Mouse (Mus musculus): ENCODE measurements around the gene Ndufaf1. TPM values are rescaled to one million over a fixed set of nuclear protein-coding genes. Genes with fewer than 3 reads are reported as not detected.

The Ndufaf1 gene
- total and polyA plus RNA-seq, 3 experiments: 16.1 to 63.6 (median 58.6) TPM

DNA sequence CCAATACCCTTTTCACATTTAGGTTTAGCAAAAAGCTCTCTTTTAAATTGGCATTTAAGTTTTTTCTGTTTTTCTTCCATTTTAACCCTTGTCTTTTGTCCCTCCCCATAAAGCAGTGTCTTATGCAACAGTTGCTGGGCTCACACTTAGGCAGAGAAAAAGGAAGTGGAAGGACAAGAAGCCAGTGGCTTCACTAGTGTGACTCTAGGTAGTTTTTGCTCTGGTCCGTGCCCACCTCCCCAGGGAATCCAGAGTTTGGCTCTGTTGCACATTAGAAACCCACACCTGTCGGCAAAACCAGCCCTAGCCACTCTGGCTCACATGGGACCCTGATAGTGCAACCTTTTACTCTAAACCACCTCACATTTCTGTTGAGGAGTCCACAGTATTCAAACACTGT is 35.8 kb upstream of the Ndufaf1 start:
- no peak for DNase-seq
- H3K27ac ChIP-seq: no peak overlapping the region
- WGBS: 75% methylated on average over 2 of the region's 2 CpGs
- intact Hi-C loops (cut with DNase I): no loop called here
- H3K36me3 ChIP-seq (ENCODE audit: control insufficient read depth, insufficient read depth, low read length): no peaks in the 10 kb centered on the region; the same call in 1 of the 2 replicates
- no peak for TF ChIP-seq EP300 (IDR thresholded peaks at IDR 0.05; ENCODE audit: insufficient read depth, low read depth, low read length)
- no peak for TF ChIP-seq CTCF (IDR thresholded peaks at IDR 0.05)
- no peak for TF ChIP-seq POLR2A (IDR thresholded peaks at IDR 0.05; ENCODE audit: insufficient read depth, low read depth, low read length)
- no peaks in the 10 kb centered on the region for H3K27me3 ChIP-seq (ENCODE audit: control insufficient read depth, insufficient read depth, low read length)
- no peaks in the 10 kb centered on the region; the same call in 1 of the 2 replicates for H3K79me2 ChIP-seq (replicated peaks; ENCODE audit: control insufficient read depth, insufficient read depth, low read length)
- H3K9ac ChIP-seq (ENCODE audit: low read depth, low read length): no peak overlapping the region
- H3K4me3 ChIP-seq: no peak overlapping the region
- no peaks in the 10 kb centered on the region; the same call in 1 of the 2 replicates for H3K4me1 ChIP-seq (ENCODE audit: control insufficient read depth, insufficient read depth, low read length)

DNA sequence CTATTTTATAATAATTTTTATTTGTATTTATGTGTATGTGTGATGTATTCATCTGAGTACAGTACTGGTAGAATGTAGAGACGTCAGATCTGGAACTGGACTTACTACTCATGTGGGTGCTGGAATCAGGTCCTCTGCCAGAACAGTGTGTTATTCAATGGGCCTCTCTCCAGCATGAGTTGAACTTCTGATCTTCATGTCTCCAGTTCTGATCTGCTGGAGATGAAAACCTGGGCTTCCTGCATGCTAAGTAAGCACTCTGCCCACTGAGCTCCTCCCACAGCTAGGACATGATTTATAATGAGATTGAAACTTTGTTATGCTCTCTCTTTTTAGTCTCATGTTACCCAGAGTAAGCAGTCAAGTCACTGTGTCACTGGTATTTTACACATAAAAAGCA is 33.5 kb upstream of the Ndufaf1 start:
- 37% methylated on average over 1 of the region's 1 CpGs for WGBS
- no peak overlapping the region for H3K4me3 ChIP-seq
- TF ChIP-seq EP300 (IDR thresholded peaks at IDR 0.05; ENCODE audit: insufficient read depth, low read depth, low read length) (no peak), CTCF (IDR thresholded peaks at IDR 0.05) (no peak), POLR2A (IDR thresholded peaks at IDR 0.05; ENCODE audit: insufficient read depth, low read depth, low read length) (no peak)
- no peaks in the 10 kb centered on the region for H3K27me3 ChIP-seq (ENCODE audit: control insufficient read depth, insufficient read depth, low read length)
- intact Hi-C loops (cut with DNase I): no loop called here
- peaks cover 2% of the 10 kb centered on the region; the same call in 1 of the 2 replicates for H3K36me3 ChIP-seq (ENCODE audit: control insufficient read depth, insufficient read depth, low read length)
- no peak overlapping the region for H3K27ac ChIP-seq
- no peak overlapping the region for H3K9ac ChIP-seq (ENCODE audit: low read depth, low read length)
- H3K79me2 ChIP-seq (replicated peaks; ENCODE audit: control insufficient read depth, insufficient read depth, low read length): no peaks in the 10 kb centered on the region; the same call in 1 of the 2 replicates
- peaks cover 1% of the 10 kb centered on the region for H3K4me1 ChIP-seq (ENCODE audit: control insufficient read depth, insufficient read depth, low read length)
- DNase-seq: no peak

GRCm38 (mm10) chr2:119694826-119695225 is 32.2 kb upstream of the Ndufaf1 start:
- Histone ChIP-seq H3K27ac (no peak overlapping the region), H3K79me2 (replicated peaks; ENCODE audit: control insufficient read depth, insufficient read depth, low read length) (no peaks in the 10 kb centered on the region; the same call in 1 of the 2 replicates), H3K36me3 (ENCODE audit: control insufficient read depth, insufficient read depth, low read length) (peaks cover 7% of the 10 kb centered on the region), H3K4me1 (ENCODE audit: control insufficient read depth, insufficient read depth, low read length) (peaks cover 2% of the 10 kb centered on the region), H3K27me3 (ENCODE audit: control insufficient read depth, insufficient read depth, low read length) (no peaks in the 10 kb centered on the region), H3K4me3 (no peak overlapping the region), H3K9ac (ENCODE audit: low read depth, low read length) (no peak overlapping the region)
- 85% methylated on average over 2 of the region's 2 CpGs for WGBS
- intact Hi-C loops (cut with DNase I): no loop called here
- no peak for DNase-seq
- TF ChIP-seq EP300 (IDR thresholded peaks at IDR 0.05; ENCODE audit: insufficient read depth, low read depth, low read length): no peak

- Histone ChIP-seq H3K27ac (no peak overlapping the region), H3K4me1 (ENCODE audit: control insufficient read depth, insufficient read depth, low read length) (peaks cover 2% of the 10 kb centered on the region), H3K4me3 (no peak overlapping the region), H3K36me3 (ENCODE audit: control insufficient read depth, insufficient read depth, low read length) (peaks cover 7% of the 10 kb centered on the region), H3K79me2 (replicated peaks; ENCODE audit: control insufficient read depth, insufficient read depth, low read length) (no peaks in the 10 kb centered on the region; the same call in 1 of the 2 replicates), H3K27me3 (ENCODE audit: control insufficient read depth, insufficient read depth, low read length) (no peaks in the 10 kb centered on the region), H3K9ac (ENCODE audit: low read depth, low read length) (no peak overlapping the region)
- 90% methylated on average over 9 of the region's 9 CpGs for WGBS
- intact Hi-C loops (cut with DNase I): no loop called here
- no peak for DNase-seq
- TF ChIP-seq CTCF (IDR thresholded peaks at IDR 0.05) (peak; percentile 49), POLR2A (IDR thresholded peaks at IDR 0.05; ENCODE audit: insufficient read depth, low read depth, low read length) (no peak)
Measured at GRCm38 (mm10) chr2:119692003-119692701, 29.5 kb upstream of the Ndufaf1 start.

DNA sequence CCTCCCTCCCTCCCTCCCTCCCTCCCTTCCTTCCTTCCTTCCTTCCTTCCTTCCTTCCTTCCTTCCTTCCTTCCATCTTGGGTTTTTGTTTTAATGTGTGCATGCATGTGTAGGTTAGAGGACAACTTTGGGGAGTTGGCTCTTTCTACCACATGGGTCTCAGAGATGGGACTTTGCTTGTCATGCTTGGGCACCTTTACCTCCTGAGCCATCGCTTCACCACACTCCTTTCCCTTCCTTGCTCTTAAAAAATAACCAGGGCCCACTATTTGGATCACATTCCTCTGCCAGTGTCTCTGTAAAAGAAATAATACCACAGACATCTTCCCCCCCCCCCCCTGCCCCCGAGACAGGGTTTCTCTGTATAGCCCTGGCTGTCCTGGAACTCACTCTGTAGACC is 21.1 kb upstream of the Ndufaf1 start:
- H3K27me3 ChIP-seq (ENCODE audit: control insufficient read depth, insufficient read depth, low read length): no peaks in the 10 kb centered on the region
- TF ChIP-seq EP300 (IDR thresholded peaks at IDR 0.05; ENCODE audit: insufficient read depth, low read depth, low read length) (no peak), POLR2A (IDR thresholded peaks at IDR 0.05; ENCODE audit: insufficient read depth, low read depth, low read length) (no peak), CTCF (IDR thresholded peaks at IDR 0.05) (no peak)
- no peak for DNase-seq
- H3K36me3 ChIP-seq (ENCODE audit: control insufficient read depth, insufficient read depth, low read length): peaks cover 14% of the 10 kb centered on the region
- intact Hi-C loops (cut with DNase I): no loop called here
- 87% methylated on average over 2 of the region's 2 CpGs for WGBS
- H3K4me3 ChIP-seq: no peak overlapping the region
- peaks cover 11% of the 10 kb centered on the region; the same call in 1 of the 2 replicates for H3K79me2 ChIP-seq (replicated peaks; ENCODE audit: control insufficient read depth, insufficient read depth, low read length)
- H3K27ac ChIP-seq: no peak overlapping the region
- no peaks in the 10 kb centered on the region; the same call in 1 of the 2 replicates for H3K4me1 ChIP-seq (ENCODE audit: control insufficient read depth, insufficient read depth, low read length)
- no peak overlapping the region for H3K9ac ChIP-seq (ENCODE audit: low read depth, low read length)

DNA sequence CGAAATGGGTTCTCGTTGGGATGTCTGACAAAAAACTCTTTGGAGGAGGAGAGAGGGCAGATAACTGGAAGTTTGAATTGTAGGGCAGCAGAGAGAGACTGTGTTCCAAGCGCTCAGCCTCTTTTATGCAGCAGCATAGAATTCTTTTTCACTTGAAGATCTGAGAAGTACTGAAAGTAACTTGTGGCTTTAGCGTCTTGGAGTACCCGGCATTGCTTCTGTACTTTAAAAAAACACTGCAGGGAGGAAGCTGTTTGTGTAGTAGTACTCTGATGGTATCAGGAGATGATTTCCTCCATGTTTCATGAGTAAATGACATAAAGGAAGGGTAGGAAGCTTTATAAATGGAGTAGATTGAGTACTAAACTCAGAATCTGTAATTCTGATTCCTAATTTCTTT is 13.2 kb upstream of the Ndufaf1 start:
- Histone ChIP-seq H3K9ac (ENCODE audit: low read depth, low read length) (peak overlapping the region; percentile 100), H3K4me1 (ENCODE audit: control insufficient read depth, insufficient read depth, low read length) (no peaks in the 10 kb centered on the region; the same call in 1 of the 2 replicates), H3K4me3 (peak overlapping the region; percentile 98), H3K27me3 (ENCODE audit: control insufficient read depth, insufficient read depth, low read length) (no peaks in the 10 kb centered on the region), H3K79me2 (replicated peaks; ENCODE audit: control insufficient read depth, insufficient read depth, low read length) (peaks cover 4% of the 10 kb centered on the region; the same call in 1 of the 2 replicates), H3K27ac (no peak overlapping the region; the same call in 1 of the 2 replicates), H3K36me3 (ENCODE audit: control insufficient read depth, insufficient read depth, low read length) (peaks cover 3% of the 10 kb centered on the region)
- DNase-seq: no peak
- no peak for TF ChIP-seq CTCF (IDR thresholded peaks at IDR 0.05)
- no peak for TF ChIP-seq EP300 (IDR thresholded peaks at IDR 0.05; ENCODE audit: insufficient read depth, low read depth, low read length)
- TF ChIP-seq POLR2A (IDR thresholded peaks at IDR 0.05; ENCODE audit: insufficient read depth, low read depth, low read length): no peak
- intact Hi-C loops (cut with DNase I): loop anchor here (5.0 kb wide), 1 partner anchor 66 kb away; the partner anchor contains the start of gene Itpka
- 1% methylated on average over 5 of the region's 5 CpGs for WGBS

Measured in heart, adult 2 months (tissue).